Mouse (Mus musculus) lung, adult 2 months (tissue): ENCODE results near the gene Pet117.

Source experiments
- CTCF ChIP-seq: fragments of 200-500 bp; IDR thresholded peaks from 2 replicates; pipeline ENCODE4 v1.5.1; 2011; ENCODE audit warnings: mild to moderate bottlenecking, low read length, control low read depth; ENCODE audit not compliant: insufficient read depth
- POLR2A ChIP-seq: fragments of 200-500 bp; IDR thresholded peaks from 2 replicates; pipeline ENCODE4 v1.6.1; 2011; ENCODE audit warnings: low read depth, mild to moderate bottlenecking, control low read depth, low read length, borderline replicate concordance; ENCODE audit errors: extremely low read depth

- TF ChIP-seq CTCF (no peak), POLR2A (no peak)
Observed at GRCm38 (mm10) chr2:144330352-144330959, 38.3 kb upstream of the Pet117 start.
